Mouse (Mus musculus): ENCODE measurements around the gene Elmod2. TPM values are rescaled to one million over a fixed set of nuclear protein-coding genes. Genes with fewer than 3 reads are reported as not detected.

Gene Elmod2
- polyA plus RNA-seq (2015; fragmentation: Nextera tagmentation; extraction: Ambion mirVana) = 21.9 and 22.9 TPM in 2 replicates

DNA sequence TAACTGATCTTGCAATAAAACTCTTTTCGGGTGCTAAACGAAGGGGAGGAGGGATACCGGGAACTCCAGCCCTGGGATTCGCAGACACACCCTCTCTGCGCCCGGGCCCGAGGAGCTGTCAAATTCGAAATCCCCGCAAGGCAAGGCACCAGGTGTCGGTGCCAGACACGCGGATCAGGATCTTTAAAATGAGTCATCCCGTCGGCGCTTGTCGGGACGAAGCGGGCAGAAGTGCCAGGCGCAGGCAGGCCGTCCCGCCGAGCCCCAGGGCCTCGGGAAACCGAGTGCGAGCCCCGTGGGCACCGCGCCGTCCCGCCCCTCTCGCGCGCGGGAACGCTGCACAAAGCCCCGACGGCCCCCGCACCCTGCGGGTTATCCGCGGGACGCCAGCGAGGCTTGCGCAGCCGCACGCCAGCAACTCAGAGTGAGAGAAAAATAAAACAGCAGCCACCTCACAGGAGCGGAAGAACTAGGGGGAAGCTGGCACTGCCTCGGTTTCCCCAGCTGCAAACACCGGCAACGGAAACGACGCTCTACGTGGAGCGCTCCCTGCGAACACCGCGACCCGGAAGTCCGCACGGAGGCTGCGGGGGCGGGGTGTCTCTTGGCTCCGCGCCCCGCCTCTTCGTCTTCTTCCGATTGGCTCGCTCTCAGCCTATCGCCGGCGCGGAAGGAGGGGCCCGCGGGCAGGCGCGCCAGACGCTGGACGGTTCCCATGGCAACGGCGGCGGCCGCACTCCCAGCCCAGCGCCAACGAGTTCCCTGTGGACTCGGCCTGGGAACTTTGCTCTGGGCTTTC, at the start of gene Elmod2:
TSS of gene Elmod2 (minus strand) at position 588 of the 799 bp plus-strand sequence.
- Histone ChIP-seq H3K4me3 (peak within 1 kb of the TSS; percentile 83), H3K36me3 (peaks cover 12% of the 10 kb centered on the region), H3K27ac (no peak within 1 kb of the TSS), H3K27me3 (peaks cover 13% of the 10 kb centered on the region; the same call in 1 of the 2 replicates), H3K4me1 (peaks cover 5% of the 10 kb centered on the region; the same call in 1 of the 2 replicates), H3K9me3 (no peaks in the 10 kb centered on the region), H3K4me2 (replicated peaks) (peak within 1 kb of the TSS; percentile 89), H3K9ac (peak within 1 kb of the TSS; percentile 88)
- under 1% methylated on average over 85 of the region's 85 CpGs for WGBS
- peak; percentile 98 for ATAC-seq (ENCODE audit: low FRiP score, low read depth)

GRCm38 (mm10) chr8:83381016-83381415, 48.7 kb upstream of the Elmod2 start:
- Histone ChIP-seq H3K9me3 (no peaks in the 10 kb centered on the region), H3K4me2 (replicated peaks) (no peak overlapping the region), H3K27ac (no peak overlapping the region), H3K9ac (no peak overlapping the region), H3K4me3 (no peak overlapping the region), H3K36me3 (no peaks in the 10 kb centered on the region), H3K4me1 (no peaks in the 10 kb centered on the region), H3K27me3 (no peaks in the 10 kb centered on the region)
- WGBS = 79% methylated on average over 2 of the region's 2 CpGs
- ATAC-seq (ENCODE audit: low FRiP score, low read depth) = no peak

- ATAC-seq (ENCODE audit: low FRiP score, low read depth) = no peak
- H3K27ac ChIP-seq = no peak overlapping the region
- no peak overlapping the region for H3K4me2 ChIP-seq (replicated peaks)
- WGBS = 53% methylated on average over 4 of the region's 4 CpGs
- H3K4me3 ChIP-seq = no peak overlapping the region
- H3K27me3 ChIP-seq = no peaks in the 10 kb centered on the region
- no peaks in the 10 kb centered on the region for H3K4me1 ChIP-seq
- no peaks in the 10 kb centered on the region for H3K9me3 ChIP-seq
- H3K36me3 ChIP-seq = no peaks in the 10 kb centered on the region
- no peak overlapping the region for H3K9ac ChIP-seq
Measured at GRCm38 (mm10) chr8:83380141-83380540, 47.9 kb upstream of the Elmod2 start.

DNA sequence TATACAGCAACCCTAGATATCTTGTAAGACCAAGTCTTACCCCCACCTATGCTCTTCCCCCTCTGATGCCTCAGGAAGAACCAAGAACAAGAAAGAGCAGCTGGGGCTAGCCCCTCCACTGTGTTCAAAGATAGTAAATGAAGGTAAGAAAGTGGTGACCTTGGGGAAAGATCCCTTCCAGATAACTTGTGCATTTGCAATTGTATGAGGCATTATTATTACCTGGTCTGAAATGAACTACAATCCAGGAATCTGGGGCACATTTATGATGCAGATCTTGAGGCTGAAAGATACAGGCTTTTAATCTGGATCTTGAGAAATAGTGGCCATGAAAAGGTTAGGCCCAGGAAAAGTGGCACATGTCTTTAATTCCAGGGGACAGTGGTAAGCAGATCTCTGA, 44.9 kb upstream of the Elmod2 start:
- no peaks in the 10 kb centered on the region for H3K27me3 ChIP-seq
- H3K4me2 ChIP-seq (replicated peaks) = no peak overlapping the region
- no peak for ATAC-seq (ENCODE audit: low FRiP score, low read depth)

GRCm38 (mm10) chr8:83363156-83363769, 31.0 kb upstream of the Elmod2 start:
- 39% methylated on average over 7 of the region's 7 CpGs for WGBS
- peak overlapping the region; percentile 22; the same call in 1 of the 2 replicates for H3K27ac ChIP-seq

More for the DNA sequence above, 44.9 kb upstream of the Elmod2 start:
- H3K36me3 ChIP-seq = no peaks in the 10 kb centered on the region
- no peaks in the 10 kb centered on the region for H3K4me1 ChIP-seq
- no peak overlapping the region for H3K27ac ChIP-seq
- no peaks in the 10 kb centered on the region for H3K9me3 ChIP-seq
- H3K9ac ChIP-seq = no peak overlapping the region
- H3K4me3 ChIP-seq = no peak overlapping the region

GRCm38 (mm10) chr8:83351315-83351714, 19.0 kb upstream of the Elmod2 start:
- ATAC-seq (ENCODE audit: low FRiP score, low read depth) = no peak
- Histone ChIP-seq H3K4me2 (replicated peaks) (no peak overlapping the region), H3K9me3 (no peaks in the 10 kb centered on the region), H3K27ac (no peak overlapping the region), H3K9ac (no peak overlapping the region), H3K27me3 (no peaks in the 10 kb centered on the region), H3K4me1 (no peaks in the 10 kb centered on the region), H3K4me3 (no peak overlapping the region), H3K36me3 (no peaks in the 10 kb centered on the region)
- 92% methylated on average over 2 of the region's 2 CpGs for WGBS

More at GRCm38 (mm10) chr8:83363156-83363769, 31.0 kb upstream of the Elmod2 start:
- H3K9me3 ChIP-seq = no peaks in the 10 kb centered on the region
- 0 out of 2 replicates have a peak, but pooled peaks cover 5% of the 10 kb centered on the region for H3K4me1 ChIP-seq
- no peaks in the 10 kb centered on the region for H3K27me3 ChIP-seq
- H3K9ac ChIP-seq = no peak overlapping the region
- H3K4me2 ChIP-seq (replicated peaks) = no peak overlapping the region
- no peak overlapping the region for H3K4me3 ChIP-seq
- ATAC-seq (ENCODE audit: low FRiP score, low read depth) = no peak
- H3K36me3 ChIP-seq = no peaks in the 10 kb centered on the region

GRCm38 (mm10) chr8:83348263-83348662, 16.0 kb upstream of the Elmod2 start, which contains the start of gene Mgat4d:
Gene Mgat4d (plus strand): TSS chr8:83348471.
- WGBS = 74% methylated on average over 18 of the region's 18 CpGs
- H3K4me1 ChIP-seq = no peaks in the 10 kb centered on the region
- no peaks in the 10 kb centered on the region for H3K9me3 ChIP-seq
- no peak within 1 kb of the TSS for H3K4me2 ChIP-seq (replicated peaks)
- H3K9ac ChIP-seq = no peak within 1 kb of the TSS
- H3K36me3 ChIP-seq = no peaks in the 10 kb centered on the region
- no peak for ATAC-seq (ENCODE audit: low FRiP score, low read depth)
- no peaks in the 10 kb centered on the region for H3K27me3 ChIP-seq
- no peak within 1 kb of the TSS for H3K27ac ChIP-seq
- no peak within 1 kb of the TSS for H3K4me3 ChIP-seq

DNA sequence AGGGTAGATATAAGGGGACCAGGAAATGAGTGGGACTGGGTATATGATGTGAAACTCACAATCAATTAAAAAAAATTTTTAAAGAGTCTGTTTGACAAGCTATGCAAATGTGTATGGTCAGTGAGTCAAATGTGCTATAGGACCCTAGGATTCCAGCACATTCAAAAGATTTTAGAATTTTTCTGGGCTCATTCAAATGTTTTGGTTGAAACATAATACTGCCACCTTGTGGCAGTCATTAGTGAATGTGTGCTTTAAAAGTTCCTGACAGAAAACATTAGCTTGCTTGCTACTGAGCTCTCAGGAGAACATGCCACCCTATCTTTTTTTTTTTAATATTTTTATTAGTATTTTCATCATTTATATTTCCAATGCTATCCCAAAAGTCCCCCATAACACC, 10.4 kb upstream of the Elmod2 start:
- ATAC-seq (ENCODE audit: low FRiP score, low read depth) = no peak
- H3K9me3 ChIP-seq = 0 out of 2 replicates have a peak, but pooled peaks cover 3% of the 10 kb centered on the region
- no peak overlapping the region for H3K27ac ChIP-seq
- no peaks in the 10 kb centered on the region for H3K36me3 ChIP-seq
- H3K4me2 ChIP-seq (replicated peaks) = no peak overlapping the region
- no peaks in the 10 kb centered on the region for H3K4me1 ChIP-seq
- H3K27me3 ChIP-seq = no peaks in the 10 kb centered on the region
- no peak overlapping the region for H3K9ac ChIP-seq
- no peak overlapping the region for H3K4me3 ChIP-seq

DNA sequence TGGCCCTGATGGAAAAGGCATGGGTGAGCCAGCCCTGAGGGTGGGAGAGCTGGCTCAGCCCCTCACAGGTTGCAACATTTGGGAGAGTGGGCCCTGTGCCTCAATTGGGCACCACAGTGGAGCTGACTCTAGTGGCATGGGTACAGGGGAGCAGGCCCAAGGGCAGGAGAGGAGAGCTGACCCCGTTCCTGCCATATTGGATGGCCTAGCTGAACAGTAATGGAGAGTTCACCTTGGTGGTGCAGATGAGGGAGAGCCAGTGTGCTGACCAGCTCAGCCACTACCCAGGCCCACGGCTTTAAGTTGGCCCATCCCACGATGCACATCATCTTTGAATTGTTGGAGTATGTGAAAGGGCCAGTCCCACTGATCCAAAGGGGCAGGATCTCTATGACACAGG, 9.8 kb upstream of the Elmod2 start:
- Histone ChIP-seq H3K4me2 (replicated peaks) (no peak overlapping the region), H3K9ac (no peak overlapping the region), H3K27me3 (no peaks in the 10 kb centered on the region), H3K9me3 (0 out of 2 replicates have a peak, but pooled peaks cover 3% of the 10 kb centered on the region), H3K4me3 (no peak overlapping the region), H3K36me3 (no peaks in the 10 kb centered on the region), H3K4me1 (no peaks in the 10 kb centered on the region), H3K27ac (no peak overlapping the region)
- no peak for ATAC-seq (ENCODE audit: low FRiP score, low read depth)
- WGBS = 94% methylated on average over 3 of the region's 3 CpGs

GRCm38 (mm10) chr8:83332864-83333263, 578 bp upstream of the Elmod2 start:
- peaks cover 9% of the 10 kb centered on the region for H3K36me3 ChIP-seq

GRCm38 (mm10) chr8:83331567-83331898, 753 bp downstream of the Elmod2 start:
- Histone ChIP-seq H3K4me2 (replicated peaks) (peak overlapping the region; percentile 89), H3K9ac (peak overlapping the region; percentile 88), H3K27ac (no peak overlapping the region), H3K27me3 (peaks cover 13% of the 10 kb centered on the region; the same call in 1 of the 2 replicates), H3K9me3 (no peaks in the 10 kb centered on the region), H3K36me3 (peaks cover 17% of the 10 kb centered on the region), H3K4me1 (peaks cover 5% of the 10 kb centered on the region; the same call in 1 of the 2 replicates), H3K4me3 (peak overlapping the region; percentile 83)
- WGBS = 7% methylated on average over 7 of the region's 7 CpGs
- ATAC-seq (ENCODE audit: low FRiP score, low read depth) = no peak

More at GRCm38 (mm10) chr8:83332864-83333263, 578 bp upstream of the Elmod2 start:
- WGBS = 7% methylated on average over 7 of the region's 7 CpGs
- Histone ChIP-seq H3K4me3 (peak overlapping the region; percentile 83), H3K9ac (0 out of 2 replicates have a peak overlapping the region, but pooled peaks have one; percentile 19), H3K9me3 (no peaks in the 10 kb centered on the region), H3K27me3 (peaks cover 13% of the 10 kb centered on the region; the same call in 1 of the 2 replicates), H3K4me2 (replicated peaks) (peak overlapping the region; percentile 89), H3K4me1 (peaks cover 5% of the 10 kb centered on the region; the same call in 1 of the 2 replicates), H3K27ac (no peak overlapping the region)
- no peak for ATAC-seq (ENCODE audit: low FRiP score, low read depth)

GRCm38 (mm10) chr8:83327889-83328288, 4.4 kb downstream of the Elmod2 start:
- Histone ChIP-seq H3K9me3 (no peaks in the 10 kb centered on the region), H3K27ac (no peak overlapping the region), H3K4me1 (peaks cover 2% of the 10 kb centered on the region; the same call in 1 of the 2 replicates), H3K36me3 (peaks cover 17% of the 10 kb centered on the region), H3K9ac (no peak overlapping the region), H3K27me3 (no peaks in the 10 kb centered on the region), H3K4me2 (replicated peaks) (no peak overlapping the region), H3K4me3 (no peak overlapping the region)
- no peak for ATAC-seq (ENCODE audit: low FRiP score, low read depth)
- 89% methylated on average over 5 of the region's 5 CpGs for WGBS

All from limb, embryonic 13.5 days (tissue).